Mouse (Mus musculus): Measurements from ENCODE around the gene Plk5. TPM values are rescaled to one million over a fixed set of nuclear protein-coding genes. Genes with fewer than 3 reads are reported as not detected.
"Not testable (repeated sequence)": the region's sequence is repeated elsewhere in the genome, so short reads cannot be mapped to it uniquely, and the experiment has no call there.

Plk5 gene
- polyA plus RNA-seq, 1 experiment = 0.68 TPM

GRCm38 (mm10) chr10:80330084-80330483 lies 26.2 kb upstream of the Plk5 start:
- 2% methylated on average over 41 of the region's 41 CpGs for WGBS
- no peak for DNase-seq (ENCODE audit: low read depth, low spot score)

- DNase-seq (ENCODE audit: low read depth, low spot score) = no peak
- WGBS = 18% methylated on average over 2 of the region's 2 CpGs
Observed at GRCm38 (mm10) chr10:80330888-80331287, 25.4 kb upstream of the Plk5 start.

GRCm38 (mm10) chr10:80331636-80332524 lies 24.4 kb upstream of the Plk5 start:
- no peak for DNase-seq (ENCODE audit: low read depth, low spot score)

GRCm38 (mm10) chr10:80332525-80332989 lies 23.7 kb upstream of the Plk5 start:
- DNase-seq (ENCODE audit: low read depth, low spot score) = no peak
- WGBS = 68% methylated on average over 5 of the region's 5 CpGs

More at GRCm38 (mm10) chr10:80331636-80332524, 24.4 kb upstream of the Plk5 start:
- 24% methylated on average over 10 of the region's 10 CpGs for WGBS

- WGBS = 87% methylated on average over 12 of the region's 12 CpGs
Observed at GRCm38 (mm10) chr10:80336263-80336662, 20.0 kb upstream of the Plk5 start.

GRCm38 (mm10) chr10:80339941-80340750 lies 16.1 kb upstream of the Plk5 start:
- peak; percentile 60 for DNase-seq (ENCODE audit: low read depth, low spot score)
- 20% methylated on average over 19 of the region's 19 CpGs for WGBS

More at GRCm38 (mm10) chr10:80336263-80336662, 20.0 kb upstream of the Plk5 start:
- DNase-seq (ENCODE audit: low read depth, low spot score) = no peak

GRCm38 (mm10) chr10:80341026-80341425 lies 15.2 kb upstream of the Plk5 start:
- no peak for DNase-seq (ENCODE audit: low read depth, low spot score)
- WGBS = 63% methylated on average over 21 of the region's 21 CpGs

GRCm38 (mm10) chr10:80341491-80342304 lies 14.6 kb upstream of the Plk5 start:
- no peak for DNase-seq (ENCODE audit: low read depth, low spot score)
- WGBS = 16% methylated on average over 47 of the region's 47 CpGs

GRCm38 (mm10) chr10:80342305-80342748 lies 13.9 kb upstream of the Plk5 start:
- 9% methylated on average over 26 of the region's 26 CpGs for WGBS
- DNase-seq (ENCODE audit: low read depth, low spot score) = no peak

GRCm38 (mm10) chr10:80342749-80343424 lies 13.4 kb upstream of the Plk5 start:
- DNase-seq (ENCODE audit: low read depth, low spot score) = no peak
- under 1% methylated on average over 33 of the region's 33 CpGs for WGBS

- WGBS = 40% methylated on average over 13 of the region's 13 CpGs
- DNase-seq (ENCODE audit: low read depth, low spot score) = no peak
Observed at GRCm38 (mm10) chr10:80343425-80343895, 12.8 kb upstream of the Plk5 start.

- 21% methylated on average over 9 of the region's 9 CpGs for WGBS
Observed at GRCm38 (mm10) chr10:80344131-80344661, 12.1 kb upstream of the Plk5 start.

GRCm38 (mm10) chr10:80345122-80345521 lies 11.1 kb upstream of the Plk5 start:
- DNase-seq (ENCODE audit: low read depth, low spot score) = no peak
- 20% methylated on average over 16 of the region's 16 CpGs for WGBS

More at GRCm38 (mm10) chr10:80344131-80344661, 12.1 kb upstream of the Plk5 start:
- DNase-seq (ENCODE audit: low read depth, low spot score) = no peak

GRCm38 (mm10) chr10:80345929-80346328 lies 10.3 kb upstream of the Plk5 start:
- DNase-seq (ENCODE audit: low read depth, low spot score) = not testable (repeated sequence)
- WGBS = 88% methylated on average over 6 of the region's 6 CpGs

GRCm38 (mm10) chr10:80347514-80347967 lies 8.7 kb upstream of the Plk5 start:
- 5% methylated on average over 17 of the region's 17 CpGs for WGBS
- DNase-seq (ENCODE audit: low read depth, low spot score) = no peak

GRCm38 (mm10) chr10:80348244-80348781 lies 7.9 kb upstream of the Plk5 start, which contains the start of gene Adamtsl5:
Gene Adamtsl5 (minus strand): TSS chr10:80348412.
- WGBS = 1% methylated on average over 42 of the region's 42 CpGs
- no peak for DNase-seq (ENCODE audit: low read depth, low spot score)

GRCm38 (mm10) chr10:80348981-80349380 lies 7.3 kb upstream of the Plk5 start:
- DNase-seq (ENCODE audit: low read depth, low spot score) = no peak
- WGBS = 32% methylated on average over 26 of the region's 26 CpGs

- 4% methylated on average over 7 of the region's 7 CpGs for WGBS
- DNase-seq (ENCODE audit: low read depth, low spot score) = no peak
Observed at GRCm38 (mm10) chr10:80350292-80350691, 6.0 kb upstream of the Plk5 start.

Measured in large intestine, adult 2 months (tissue).